Mouse (Mus musculus): ENCODE results near the gene Il1rap.

DNA sequence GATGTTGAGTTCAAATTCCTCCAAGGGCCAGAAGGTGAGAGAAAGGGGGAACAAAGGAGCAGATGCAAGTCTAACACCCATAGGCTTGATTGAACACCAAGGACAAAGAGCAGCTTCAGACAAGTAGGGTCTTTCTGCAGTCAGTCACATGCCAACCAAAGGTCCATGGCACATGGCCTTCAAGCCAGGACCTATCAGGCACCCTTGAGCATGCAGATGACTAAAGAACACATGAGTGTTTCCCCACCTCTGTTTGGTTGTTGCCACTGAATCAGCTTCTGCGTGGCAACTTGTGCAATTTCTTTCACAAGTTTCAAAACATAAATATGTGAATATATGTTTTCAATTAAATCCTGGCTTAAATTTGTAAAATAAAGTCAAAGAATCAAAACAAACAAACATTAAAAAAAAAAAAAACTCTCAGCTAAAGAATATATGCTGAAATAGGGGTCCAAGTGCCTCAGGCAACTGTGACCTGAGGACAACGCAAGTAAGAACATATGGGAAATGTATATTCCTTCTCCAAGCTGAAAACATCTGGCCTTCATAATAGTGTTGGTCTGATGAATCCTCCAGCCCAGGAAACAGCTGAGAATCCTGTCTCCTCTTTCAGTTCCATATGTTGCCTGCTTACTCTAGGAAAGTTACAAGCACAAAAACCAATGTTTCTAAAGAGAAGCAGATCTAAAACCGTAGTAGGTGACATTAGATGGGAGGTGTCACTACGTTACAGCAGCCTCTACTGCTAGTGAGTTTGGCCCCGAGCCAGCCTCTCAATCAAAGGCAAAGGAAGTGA lies 142.6 kb downstream of the Il1rap start:
- TF ChIP-seq CTCF (IDR thresholded peaks at IDR 0.05; ENCODE audit: low read depth) (no peak), EP300 (IDR thresholded peaks at IDR 0.05; ENCODE audit: low read depth) (no peak)

Measured in liver, embryonic 14.5 days (tissue).